Mouse (Mus musculus): ENCODE results near the gene Cdkl2. TPM values are rescaled to one million over a fixed set of nuclear protein-coding genes. Genes with fewer than 3 reads are reported as not detected.
A peak's percentile ranks its signal among the peaks of the same experiment; 100 is the strongest.

Cdkl2 gene
- 2.9 and 4.4 TPM in 2 replicates for polyA plus RNA-seq (2012; rRNA removed)

DNA sequence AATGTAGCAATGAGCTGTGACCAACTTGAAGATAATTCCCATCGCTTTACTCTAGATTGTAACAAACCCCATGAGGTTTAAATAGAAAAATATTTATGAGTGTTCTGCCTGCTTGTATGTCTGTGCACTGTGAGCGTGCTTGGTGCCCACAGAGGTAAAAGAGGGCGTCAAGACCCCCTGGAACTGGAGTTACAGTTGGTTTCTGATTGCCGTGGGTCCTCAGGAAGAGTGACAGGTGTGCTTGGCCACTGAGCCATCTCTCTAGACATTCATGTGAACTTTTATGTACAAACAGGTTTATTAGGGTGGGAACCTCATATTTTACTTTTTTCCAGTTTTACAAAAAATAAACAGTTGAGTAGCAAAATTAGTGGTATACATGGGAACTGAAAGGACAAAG lies at the start of gene Cdkl2:
Cdkl2 (minus strand) TSS at position 101 of the 400 bp plus-strand sequence.
- no peak for DNase-seq (ENCODE audit: low read depth)
- no peak for TF ChIP-seq POLR2A (IDR thresholded peaks at IDR 0.05; ENCODE audit: borderline replicate concordance, extremely low read depth, insufficient read depth, insufficient read length, poor library complexity, severe bottlenecking)
- TF ChIP-seq CTCF (IDR thresholded peaks at IDR 0.05; ENCODE audit: borderline replicate concordance, extremely low read depth, insufficient read depth, insufficient read length): no peak

DNA sequence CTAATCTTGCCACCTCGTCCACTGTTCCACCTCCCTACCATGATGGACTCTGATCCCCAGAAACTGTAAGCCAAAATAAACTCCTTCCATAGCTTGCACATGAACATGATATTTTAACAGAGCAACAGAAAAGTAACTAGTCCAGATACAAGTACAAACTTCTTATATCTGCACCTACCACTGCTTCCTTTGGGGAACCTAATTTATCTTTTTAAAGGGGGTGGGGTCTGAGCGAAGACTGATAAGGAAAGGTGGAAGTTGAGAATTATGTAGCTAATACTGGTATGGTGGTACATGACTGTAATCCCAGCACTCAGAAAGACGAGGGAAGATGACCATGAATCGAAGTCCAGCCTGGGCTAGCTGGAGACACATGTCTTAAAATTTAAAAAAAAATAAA lies 43.8 kb upstream of the Cdkl2 start:
- DNase-seq (ENCODE audit: low read depth): no peak
- TF ChIP-seq POLR2A (IDR thresholded peaks at IDR 0.05; ENCODE audit: borderline replicate concordance, extremely low read depth, insufficient read depth, insufficient read length, poor library complexity, severe bottlenecking) (no peak), CTCF (IDR thresholded peaks at IDR 0.05; ENCODE audit: borderline replicate concordance, extremely low read depth, insufficient read depth, insufficient read length) (no peak)

DNA sequence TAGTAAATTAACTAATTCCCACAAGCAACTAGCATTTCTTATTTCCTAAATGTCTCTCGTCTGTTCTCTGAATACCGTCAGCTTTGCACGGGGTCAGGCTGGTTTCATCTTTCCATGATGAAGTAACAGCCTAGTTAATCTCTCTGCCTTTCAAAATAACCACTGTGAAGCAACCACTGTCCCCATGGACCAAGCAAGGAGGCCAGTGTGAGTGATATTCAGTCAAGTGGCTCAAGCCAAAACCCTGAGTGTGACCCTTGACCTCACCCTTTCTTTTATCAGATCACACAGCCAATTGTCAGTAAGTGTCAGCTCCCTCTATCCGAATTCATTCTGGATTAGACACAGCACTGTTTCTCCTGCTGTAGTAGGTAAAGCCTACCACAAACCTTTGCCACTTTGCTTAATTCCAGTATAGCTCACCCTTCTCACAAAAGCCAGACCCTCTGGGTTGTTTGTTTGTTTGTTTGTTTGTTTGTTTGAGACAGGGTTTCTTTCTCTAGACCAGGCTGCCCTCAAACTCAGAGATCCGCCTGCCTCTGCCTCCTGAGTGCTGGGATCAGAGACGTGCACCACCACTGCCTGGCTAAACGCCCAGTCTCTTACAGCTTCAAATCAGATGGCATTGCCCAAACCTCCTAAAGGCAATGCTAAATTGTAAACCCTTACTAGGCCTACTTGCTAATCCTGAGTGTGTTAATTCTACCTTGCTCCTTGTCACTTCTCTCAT lies 42.3 kb upstream of the Cdkl2 start:
- TF ChIP-seq POLR2A (IDR thresholded peaks at IDR 0.05; ENCODE audit: borderline replicate concordance, extremely low read depth, insufficient read depth, insufficient read length, poor library complexity, severe bottlenecking) (no peak), CTCF (IDR thresholded peaks at IDR 0.05; ENCODE audit: borderline replicate concordance, extremely low read depth, insufficient read depth, insufficient read length) (no peak)
- DNase-seq (ENCODE audit: low read depth): no peak

DNA sequence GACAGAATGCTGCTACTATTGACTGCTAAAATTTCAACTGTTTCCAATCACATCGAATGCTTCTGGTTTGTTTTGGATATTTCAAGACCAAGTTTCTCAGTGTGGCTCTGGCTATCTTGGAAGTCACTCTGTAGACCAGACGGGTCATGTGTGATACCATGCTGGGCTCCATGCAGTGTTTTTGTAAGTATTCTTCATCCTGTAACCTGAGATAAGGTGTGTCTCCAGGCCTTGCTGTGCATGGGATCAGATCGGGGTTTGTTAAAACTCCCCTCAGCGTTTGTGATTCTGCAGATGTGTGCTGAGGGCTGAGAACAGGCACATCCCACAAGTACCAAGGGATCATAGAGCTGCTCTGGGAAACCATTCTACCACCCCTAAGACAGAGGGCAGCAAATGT lies 41.6 kb upstream of the Cdkl2 start:
- DNase-seq (ENCODE audit: low read depth): no peak
- no peak for TF ChIP-seq POLR2A (IDR thresholded peaks at IDR 0.05; ENCODE audit: borderline replicate concordance, extremely low read depth, insufficient read depth, insufficient read length, poor library complexity, severe bottlenecking)

DNA sequence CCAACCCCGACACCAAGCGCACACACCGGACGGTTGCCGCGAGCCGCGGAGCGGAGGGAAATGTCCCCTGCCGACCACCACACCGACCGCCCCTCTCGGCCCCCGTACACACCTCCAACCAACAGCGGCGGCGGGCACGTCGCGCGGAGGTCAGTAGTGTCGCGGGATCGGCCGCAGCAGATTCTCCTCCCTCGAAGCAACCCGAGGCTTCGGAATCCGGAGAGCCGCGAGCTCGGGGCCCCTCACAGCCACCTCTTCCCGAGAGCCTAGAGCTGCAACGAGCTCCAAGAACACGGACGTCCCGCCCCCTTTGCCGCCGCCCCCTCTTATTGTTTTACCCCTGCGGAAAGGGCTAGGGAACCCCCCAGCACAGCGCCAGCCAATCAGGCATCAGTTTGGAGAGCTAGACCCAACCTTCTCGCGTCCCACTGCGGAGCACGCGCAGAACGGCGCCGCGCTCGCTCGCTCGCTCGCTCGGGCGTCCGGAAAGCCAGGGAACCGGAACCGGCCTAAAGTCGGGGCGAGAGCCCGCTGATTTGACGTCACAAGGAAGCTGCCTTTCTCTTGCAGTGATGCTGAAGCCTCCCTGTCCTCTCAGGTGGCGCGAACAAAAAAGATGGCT lies 39.8 kb upstream of the Cdkl2 start, which contains the start of gene G3bp2:
G3bp2 (minus strand) TSS at position 303 of the 622 bp plus-strand sequence.
- peak; percentile 99 for DNase-seq (ENCODE audit: low read depth)
- TF ChIP-seq CTCF (IDR thresholded peaks at IDR 0.05; ENCODE audit: borderline replicate concordance, extremely low read depth, insufficient read depth, insufficient read length) (no peak), POLR2A (IDR thresholded peaks at IDR 0.05; ENCODE audit: borderline replicate concordance, extremely low read depth, insufficient read depth, insufficient read length, poor library complexity, severe bottlenecking) (peak; percentile 52; the same call in 1 of the 2 replicates)

DNA sequence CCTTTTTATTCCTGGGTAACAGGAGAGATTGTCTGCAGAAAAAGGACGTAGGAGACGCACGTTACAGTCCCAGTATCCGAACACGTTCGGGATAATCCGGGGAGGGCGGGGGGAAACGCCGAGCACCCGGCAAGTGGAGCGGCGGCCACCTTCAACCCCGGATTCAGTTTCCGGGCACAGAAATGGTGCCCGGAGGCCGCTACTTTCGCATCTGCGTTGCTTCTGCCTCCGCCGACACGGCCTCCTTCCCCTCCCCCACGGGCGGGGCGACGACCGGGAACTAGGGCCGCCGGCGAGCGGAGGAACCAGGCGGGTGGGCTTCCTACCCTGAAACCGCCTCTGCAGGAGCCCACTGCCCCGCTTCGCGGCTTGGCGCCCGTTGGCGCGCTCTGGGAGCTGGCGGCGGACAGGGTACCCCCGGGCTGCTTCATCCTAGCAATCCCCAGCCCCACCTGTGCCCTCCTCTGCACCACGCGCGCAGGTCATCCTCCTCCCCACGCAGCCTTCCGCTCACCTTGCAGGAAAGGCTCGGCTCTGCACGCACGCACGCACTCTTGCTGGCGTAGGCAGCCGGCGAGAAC lies 39.2 kb upstream of the Cdkl2 start:
- peak; percentile 80 for DNase-seq (ENCODE audit: low read depth)
- 0 out of 2 replicates have a peak, but pooled peaks have one; percentile 24 for TF ChIP-seq POLR2A (IDR thresholded peaks at IDR 0.05; ENCODE audit: borderline replicate concordance, extremely low read depth, insufficient read depth, insufficient read length, poor library complexity, severe bottlenecking)
- no peak for TF ChIP-seq CTCF (IDR thresholded peaks at IDR 0.05; ENCODE audit: borderline replicate concordance, extremely low read depth, insufficient read depth, insufficient read length)

DNA sequence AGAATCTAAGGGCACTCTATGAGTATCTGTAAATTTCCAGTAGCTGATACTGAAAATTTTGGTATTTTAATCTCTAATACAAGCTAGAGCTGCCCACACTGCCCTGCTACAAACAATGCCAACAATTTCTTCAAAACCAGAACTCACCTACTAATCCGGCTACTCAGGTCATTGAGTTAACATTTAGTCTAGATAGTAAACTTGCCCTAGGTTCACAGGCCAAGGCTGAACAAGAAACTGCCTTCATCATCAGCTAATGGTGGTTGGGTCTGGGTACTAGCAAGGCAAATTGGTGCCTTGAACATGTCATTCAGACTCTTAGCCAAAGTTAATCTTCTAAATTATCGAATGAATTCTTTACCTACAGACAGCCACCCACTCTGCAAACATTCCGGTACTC lies 37.6 kb upstream of the Cdkl2 start:
- TF ChIP-seq CTCF (IDR thresholded peaks at IDR 0.05; ENCODE audit: borderline replicate concordance, extremely low read depth, insufficient read depth, insufficient read length) (no peak), POLR2A (IDR thresholded peaks at IDR 0.05; ENCODE audit: borderline replicate concordance, extremely low read depth, insufficient read depth, insufficient read length, poor library complexity, severe bottlenecking) (no peak)
- no peak for DNase-seq (ENCODE audit: low read depth)

DNA sequence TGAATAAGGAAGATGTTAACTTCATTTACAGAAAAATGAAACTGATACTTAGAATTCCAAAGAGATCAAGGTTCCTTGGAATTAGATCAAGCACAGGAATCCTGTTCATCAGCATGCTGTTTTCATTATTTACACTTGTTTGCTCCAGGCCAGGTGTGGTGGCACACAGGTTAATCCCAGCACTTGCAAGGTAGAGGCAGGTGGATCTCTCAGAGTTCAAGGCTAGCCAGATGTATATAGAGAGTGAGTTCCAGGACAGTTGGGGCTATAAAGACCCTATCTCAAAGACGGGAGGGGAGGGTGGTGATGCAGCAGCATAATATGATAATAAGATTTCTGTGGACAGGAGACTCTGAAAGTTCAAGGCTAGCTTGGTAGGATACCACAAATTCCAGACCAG lies 36.7 kb upstream of the Cdkl2 start:
- TF ChIP-seq CTCF (IDR thresholded peaks at IDR 0.05; ENCODE audit: borderline replicate concordance, extremely low read depth, insufficient read depth, insufficient read length) (no peak), POLR2A (IDR thresholded peaks at IDR 0.05; ENCODE audit: borderline replicate concordance, extremely low read depth, insufficient read depth, insufficient read length, poor library complexity, severe bottlenecking) (no peak)
- DNase-seq (ENCODE audit: low read depth): no peak

DNA sequence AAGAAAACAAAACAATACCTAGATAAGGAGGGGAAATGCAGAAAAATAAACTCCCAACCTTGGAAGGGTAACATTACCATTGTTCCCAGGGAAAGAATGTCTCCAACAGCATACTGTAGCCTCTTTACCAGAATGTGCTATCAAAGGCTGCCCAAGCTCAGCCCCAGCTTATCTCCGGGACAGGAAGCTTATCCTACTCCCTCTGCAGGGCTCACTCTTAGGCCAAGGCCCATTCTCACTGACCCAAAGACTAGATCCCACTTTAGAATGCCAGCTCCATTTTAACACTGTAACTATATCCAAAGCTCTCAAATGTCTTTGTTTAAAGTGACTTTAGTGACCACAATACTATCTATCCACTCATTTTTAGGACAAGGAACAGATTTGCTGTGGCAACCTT lies 35.6 kb upstream of the Cdkl2 start:
- TF ChIP-seq POLR2A (IDR thresholded peaks at IDR 0.05; ENCODE audit: borderline replicate concordance, extremely low read depth, insufficient read depth, insufficient read length, poor library complexity, severe bottlenecking) (no peak), CTCF (IDR thresholded peaks at IDR 0.05; ENCODE audit: borderline replicate concordance, extremely low read depth, insufficient read depth, insufficient read length) (no peak)
- DNase-seq (ENCODE audit: low read depth): no peak

DNA sequence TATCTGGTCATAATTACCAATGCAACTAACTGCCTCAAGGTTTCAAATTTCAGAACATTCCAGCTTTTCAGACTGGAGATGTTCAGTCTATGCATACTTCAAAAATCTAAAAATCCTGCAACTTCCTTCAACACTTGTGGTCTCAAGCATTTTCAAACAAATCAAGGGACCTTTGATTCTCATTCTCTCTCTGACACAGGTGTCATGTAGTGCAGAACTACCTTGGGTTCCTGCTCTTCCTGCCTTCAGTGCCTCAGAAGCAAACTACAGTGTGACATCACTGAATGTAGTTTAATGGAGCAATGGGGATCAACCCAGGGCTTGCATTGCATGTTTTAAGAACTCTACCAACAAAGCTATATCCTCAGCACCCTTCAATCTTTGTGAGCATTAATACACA lies 35.1 kb upstream of the Cdkl2 start:
- no peak for DNase-seq (ENCODE audit: low read depth)
- no peak for TF ChIP-seq POLR2A (IDR thresholded peaks at IDR 0.05; ENCODE audit: borderline replicate concordance, extremely low read depth, insufficient read depth, insufficient read length, poor library complexity, severe bottlenecking)
- no peak for TF ChIP-seq CTCF (IDR thresholded peaks at IDR 0.05; ENCODE audit: borderline replicate concordance, extremely low read depth, insufficient read depth, insufficient read length)

DNA sequence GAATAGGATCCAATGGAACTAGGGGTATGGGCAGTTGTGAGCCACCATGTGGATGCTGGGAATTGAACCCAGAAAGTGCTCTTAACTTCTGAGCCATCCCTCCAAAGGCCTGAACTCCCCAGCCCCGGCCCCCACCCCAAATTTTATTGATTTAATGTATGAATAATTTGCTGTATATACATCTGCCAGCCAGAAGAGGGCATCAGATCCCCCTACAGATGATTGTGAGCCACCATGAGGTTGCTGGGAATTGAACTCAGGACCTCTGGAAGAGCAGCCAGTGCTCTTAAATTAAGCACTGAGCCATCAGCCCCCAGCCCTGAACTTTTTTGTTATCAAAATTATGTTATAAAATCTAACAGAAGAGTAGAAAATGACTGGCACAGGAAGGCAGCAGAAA lies 32.6 kb upstream of the Cdkl2 start:
- no peak for DNase-seq (ENCODE audit: low read depth)
- TF ChIP-seq POLR2A (IDR thresholded peaks at IDR 0.05; ENCODE audit: borderline replicate concordance, extremely low read depth, insufficient read depth, insufficient read length, poor library complexity, severe bottlenecking) (no peak), CTCF (IDR thresholded peaks at IDR 0.05; ENCODE audit: borderline replicate concordance, extremely low read depth, insufficient read depth, insufficient read length) (peak; percentile 2; the same call in 1 of the 2 replicates)
